Mouse (Mus musculus): ENCODE measurements at regions not wholly inside any gene's neighbourhood (a gene's known extent, or its start where the extent isn't known, plus 50 kb on each side); places are given as distances from the start of the nearest gene placed in this dataset.

DNA sequence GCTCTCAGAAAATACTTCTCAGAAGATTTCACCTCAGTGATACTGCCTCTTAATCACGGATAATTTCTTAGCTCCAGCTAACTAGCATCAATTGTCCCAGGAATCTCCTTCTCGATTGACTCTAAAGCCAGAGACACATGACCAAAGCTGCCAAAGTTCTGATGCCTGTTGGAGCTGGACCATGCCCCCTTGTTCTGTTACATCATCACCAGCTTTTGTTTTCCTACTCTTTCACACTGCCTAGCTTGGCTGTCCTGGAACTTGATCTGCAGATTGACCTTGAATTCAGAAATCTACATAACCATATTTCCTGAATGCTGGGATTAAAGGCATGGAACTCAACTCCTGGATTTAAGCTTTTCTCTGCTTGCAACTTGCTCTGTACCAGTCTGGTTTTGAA lies 268.3 kb upstream of the Gcfc2 start:
- no peak overlapping the region for H3K4me3 ChIP-seq (ENCODE audit: low read depth, low read length)
- no peak overlapping the region for H3K9ac ChIP-seq (ENCODE audit: low read depth, poor library complexity, severe bottlenecking)
- TF ChIP-seq EP300 (IDR thresholded peaks at IDR 0.05; ENCODE audit: insufficient read depth, low read depth, low read length) (no peak), CTCF (IDR thresholded peaks at IDR 0.05; ENCODE audit: low read depth, low read length) (no peak), POLR2A (IDR thresholded peaks at IDR 0.05; ENCODE audit: insufficient read depth, low read length) (no peak)
- H3K27ac ChIP-seq (ENCODE audit: insufficient read depth, low read length), result no peak overlapping the region
- H3K9me3 ChIP-seq (replicated peaks; ENCODE audit: control insufficient read depth, insufficient read depth, low read length, poor library complexity, severe bottlenecking), result no peaks in the 10 kb centered on the region
- no peaks in the 10 kb centered on the region for H3K27me3 ChIP-seq (ENCODE audit: control insufficient read depth, insufficient read depth, low read length, poor library complexity, severe bottlenecking)
- no peaks in the 10 kb centered on the region for H3K36me3 ChIP-seq (ENCODE audit: control insufficient read depth, insufficient read depth, low read length, poor library complexity, severe bottlenecking)
- no peaks in the 10 kb centered on the region for H3K4me1 ChIP-seq (ENCODE audit: control insufficient read depth, insufficient read depth, low read length)

DNA sequence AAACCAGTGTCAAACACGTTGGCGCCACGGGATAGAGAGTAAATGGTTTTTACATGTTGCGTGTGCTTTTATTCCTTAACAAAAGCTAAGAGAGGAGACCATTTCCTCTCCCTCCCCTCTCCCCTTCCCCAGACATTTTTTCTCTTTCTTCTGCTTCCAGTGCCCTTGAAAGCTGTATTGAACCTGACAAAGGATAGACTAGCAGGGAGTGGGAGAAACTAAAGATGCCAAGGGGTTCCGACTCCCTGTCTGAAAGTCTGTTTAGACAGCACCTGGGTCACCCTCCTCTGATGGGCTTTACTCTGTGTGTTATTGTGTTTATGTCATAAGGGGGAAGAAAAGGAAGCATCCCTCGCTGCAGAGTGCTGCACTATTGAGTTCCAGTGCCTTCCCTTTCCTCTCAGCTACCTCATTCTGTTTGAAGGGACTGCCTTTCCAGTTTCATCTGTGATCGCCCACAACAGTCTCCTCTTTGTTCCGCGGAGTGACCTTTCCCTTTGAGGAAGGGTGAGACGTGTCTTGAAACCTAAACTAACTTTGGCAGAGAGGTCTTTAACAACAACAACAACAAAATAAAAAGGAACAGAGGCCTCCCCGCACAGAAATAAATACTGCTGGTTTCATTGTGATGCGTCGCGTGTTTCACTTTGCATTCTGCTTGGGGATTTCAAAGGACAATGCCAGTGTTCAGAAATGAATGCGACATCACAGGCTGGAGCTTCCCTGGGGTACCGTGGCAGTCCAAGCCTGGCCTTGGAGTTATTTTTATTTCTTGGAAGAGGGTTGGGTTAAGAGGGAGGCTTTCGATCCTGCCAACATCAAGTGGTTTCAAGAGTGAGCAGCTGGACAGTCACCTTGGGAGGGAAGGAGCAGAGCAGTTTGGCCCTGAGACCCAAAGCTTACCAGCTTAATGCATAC lies 262.7 kb upstream of the Gcfc2 start:
- Histone ChIP-seq H3K27ac (ENCODE audit: insufficient read depth, low read length) (no peak overlapping the region), H3K9me3 (replicated peaks; ENCODE audit: control insufficient read depth, insufficient read depth, low read length, poor library complexity, severe bottlenecking) (no peaks in the 10 kb centered on the region), H3K36me3 (ENCODE audit: control insufficient read depth, insufficient read depth, low read length, poor library complexity, severe bottlenecking) (no peaks in the 10 kb centered on the region), H3K27me3 (ENCODE audit: control insufficient read depth, insufficient read depth, low read length, poor library complexity, severe bottlenecking) (no peaks in the 10 kb centered on the region), H3K4me3 (ENCODE audit: low read depth, low read length) (no peak overlapping the region), H3K9ac (ENCODE audit: low read depth, poor library complexity, severe bottlenecking) (no peak overlapping the region), H3K4me1 (ENCODE audit: control insufficient read depth, insufficient read depth, low read length) (no peaks in the 10 kb centered on the region)
- TF ChIP-seq POLR2A (IDR thresholded peaks at IDR 0.05; ENCODE audit: insufficient read depth, low read length), result no peak
- no peak for TF ChIP-seq EP300 (IDR thresholded peaks at IDR 0.05; ENCODE audit: insufficient read depth, low read depth, low read length)
- no peak for TF ChIP-seq CTCF (IDR thresholded peaks at IDR 0.05; ENCODE audit: low read depth, low read length)

DNA sequence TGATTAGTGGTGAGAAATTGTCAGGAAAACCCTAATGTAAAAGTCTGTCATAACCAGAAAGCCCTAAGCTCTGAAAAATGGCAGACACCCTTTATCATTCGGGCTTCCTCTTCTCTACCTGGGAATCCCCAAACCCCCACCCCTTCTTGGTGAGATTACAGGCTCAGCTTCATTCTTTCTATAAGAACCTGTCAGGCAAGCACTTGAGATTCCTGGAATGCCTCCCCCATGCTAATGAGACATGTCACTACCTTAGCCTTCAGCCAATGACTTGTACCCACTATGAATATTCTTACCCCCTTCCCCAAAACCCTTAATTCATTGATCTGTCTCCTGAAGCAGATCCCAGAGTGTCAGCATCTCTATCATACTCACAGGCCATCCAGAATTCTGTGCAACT lies 254.5 kb upstream of the Gcfc2 start:
- no peaks in the 10 kb centered on the region for H3K9me3 ChIP-seq (replicated peaks; ENCODE audit: control insufficient read depth, insufficient read depth, low read length, poor library complexity, severe bottlenecking)
- no peaks in the 10 kb centered on the region for H3K36me3 ChIP-seq (ENCODE audit: control insufficient read depth, insufficient read depth, low read length, poor library complexity, severe bottlenecking)
- H3K4me1 ChIP-seq (ENCODE audit: control insufficient read depth, insufficient read depth, low read length), result no peaks in the 10 kb centered on the region
- no peak overlapping the region for H3K27ac ChIP-seq (ENCODE audit: insufficient read depth, low read length)
- H3K4me3 ChIP-seq (ENCODE audit: low read depth, low read length), result no peak overlapping the region
- no peak for TF ChIP-seq POLR2A (IDR thresholded peaks at IDR 0.05; ENCODE audit: insufficient read depth, low read length)
- TF ChIP-seq EP300 (IDR thresholded peaks at IDR 0.05; ENCODE audit: insufficient read depth, low read depth, low read length), result no peak
- no peak for TF ChIP-seq CTCF (IDR thresholded peaks at IDR 0.05; ENCODE audit: low read depth, low read length)
- H3K9ac ChIP-seq (ENCODE audit: low read depth, poor library complexity, severe bottlenecking), result no peak overlapping the region
- H3K27me3 ChIP-seq (ENCODE audit: control insufficient read depth, insufficient read depth, low read length, poor library complexity, severe bottlenecking), result no peaks in the 10 kb centered on the region; the same call in 1 of the 2 replicates

DNA sequence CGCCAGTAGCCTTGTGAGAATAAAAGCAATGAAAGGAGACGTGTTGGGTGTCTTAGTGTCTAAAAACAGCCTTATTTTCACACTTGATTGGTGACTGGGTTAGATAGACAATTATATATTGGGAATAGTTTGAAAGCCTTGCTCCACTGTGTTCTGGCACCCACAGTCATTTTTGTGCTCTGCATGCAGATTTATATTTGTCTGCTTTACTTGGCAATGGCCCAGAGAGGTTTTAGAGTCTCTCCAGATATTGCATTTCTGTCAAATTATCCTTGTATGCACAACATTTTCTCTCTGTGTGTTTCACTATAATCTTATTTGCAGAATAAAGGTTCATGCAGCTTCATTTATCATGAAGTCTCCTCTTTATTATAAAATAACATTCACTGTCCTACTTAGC lies 250.2 kb upstream of the Gcfc2 start:
- H3K27me3 ChIP-seq (ENCODE audit: control insufficient read depth, insufficient read depth, low read length, poor library complexity, severe bottlenecking), result no peaks in the 10 kb centered on the region; the same call in 1 of the 2 replicates
- H3K9me3 ChIP-seq (replicated peaks; ENCODE audit: control insufficient read depth, insufficient read depth, low read length, poor library complexity, severe bottlenecking), result no peaks in the 10 kb centered on the region
- no peak overlapping the region for H3K27ac ChIP-seq (ENCODE audit: insufficient read depth, low read length)
- TF ChIP-seq EP300 (IDR thresholded peaks at IDR 0.05; ENCODE audit: insufficient read depth, low read depth, low read length) (no peak), CTCF (IDR thresholded peaks at IDR 0.05; ENCODE audit: low read depth, low read length) (no peak), POLR2A (IDR thresholded peaks at IDR 0.05; ENCODE audit: insufficient read depth, low read length) (no peak)
- no peak overlapping the region for H3K4me3 ChIP-seq (ENCODE audit: low read depth, low read length)
- no peaks in the 10 kb centered on the region for H3K4me1 ChIP-seq (ENCODE audit: control insufficient read depth, insufficient read depth, low read length)
- H3K9ac ChIP-seq (ENCODE audit: low read depth, poor library complexity, severe bottlenecking), result no peak overlapping the region
- H3K36me3 ChIP-seq (ENCODE audit: control insufficient read depth, insufficient read depth, low read length, poor library complexity, severe bottlenecking), result no peaks in the 10 kb centered on the region

DNA sequence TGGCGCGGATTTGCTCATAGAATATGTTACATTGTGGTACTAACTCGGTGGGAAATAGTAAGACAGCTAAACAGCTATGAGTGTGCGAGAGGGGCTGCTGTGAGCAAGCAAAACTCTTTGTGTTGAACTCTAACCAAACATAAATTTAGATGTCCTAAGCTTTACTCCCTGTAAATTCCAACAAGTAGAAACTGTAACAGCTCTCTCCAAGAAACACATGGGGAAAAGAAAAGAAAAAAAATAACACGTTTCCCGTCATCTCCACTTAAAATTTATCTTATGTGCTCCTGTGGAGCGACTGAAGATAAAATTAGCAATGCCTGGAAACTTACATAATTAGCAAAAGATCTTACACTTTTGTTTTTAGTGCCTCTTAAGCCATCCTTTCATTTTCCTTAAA lies 226.2 kb upstream of the Gcfc2 start:
- Histone ChIP-seq H3K9ac (ENCODE audit: low read depth, poor library complexity, severe bottlenecking) (no peak overlapping the region), H3K27me3 (ENCODE audit: control insufficient read depth, insufficient read depth, low read length, poor library complexity, severe bottlenecking) (no peaks in the 10 kb centered on the region), H3K4me3 (ENCODE audit: low read depth, low read length) (no peak overlapping the region), H3K4me1 (ENCODE audit: control insufficient read depth, insufficient read depth, low read length) (no peaks in the 10 kb centered on the region), H3K27ac (ENCODE audit: insufficient read depth, low read length) (no peak overlapping the region), H3K9me3 (replicated peaks; ENCODE audit: control insufficient read depth, insufficient read depth, low read length, poor library complexity, severe bottlenecking) (no peaks in the 10 kb centered on the region), H3K36me3 (ENCODE audit: control insufficient read depth, insufficient read depth, low read length, poor library complexity, severe bottlenecking) (no peaks in the 10 kb centered on the region)
- TF ChIP-seq EP300 (IDR thresholded peaks at IDR 0.05; ENCODE audit: insufficient read depth, low read depth, low read length), result no peak
- TF ChIP-seq POLR2A (IDR thresholded peaks at IDR 0.05; ENCODE audit: insufficient read depth, low read length), result no peak
- TF ChIP-seq CTCF (IDR thresholded peaks at IDR 0.05; ENCODE audit: low read depth, low read length), result no peak

DNA sequence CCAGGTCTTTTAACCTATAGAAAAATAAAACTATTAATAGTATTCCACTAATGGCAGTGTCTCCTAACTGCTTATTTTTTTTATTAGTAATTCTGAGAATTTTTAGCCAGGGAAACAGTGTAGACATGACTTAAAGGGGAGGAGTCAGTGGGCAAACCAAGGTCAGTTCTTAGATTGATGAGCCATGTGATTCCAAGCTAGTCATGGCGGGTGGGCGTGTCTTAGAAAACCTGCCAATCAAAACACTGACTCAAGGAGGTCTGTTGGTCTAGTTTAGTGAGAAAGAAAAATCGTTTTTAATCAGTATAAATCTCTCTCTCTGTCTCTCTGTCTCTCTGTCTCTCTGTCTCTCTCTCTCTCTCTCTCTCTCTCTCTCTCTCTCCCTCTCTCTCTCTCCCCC lies 225.3 kb upstream of the Gcfc2 start:
- H3K27ac ChIP-seq (ENCODE audit: insufficient read depth, low read length), result no peak overlapping the region
- TF ChIP-seq EP300 (IDR thresholded peaks at IDR 0.05; ENCODE audit: insufficient read depth, low read depth, low read length) (no peak), CTCF (IDR thresholded peaks at IDR 0.05; ENCODE audit: low read depth, low read length) (no peak), POLR2A (IDR thresholded peaks at IDR 0.05; ENCODE audit: insufficient read depth, low read length) (no peak)
- no peak overlapping the region for H3K9ac ChIP-seq (ENCODE audit: low read depth, poor library complexity, severe bottlenecking)
- no peaks in the 10 kb centered on the region for H3K27me3 ChIP-seq (ENCODE audit: control insufficient read depth, insufficient read depth, low read length, poor library complexity, severe bottlenecking)
- H3K36me3 ChIP-seq (ENCODE audit: control insufficient read depth, insufficient read depth, low read length, poor library complexity, severe bottlenecking), result no peaks in the 10 kb centered on the region
- H3K9me3 ChIP-seq (replicated peaks; ENCODE audit: control insufficient read depth, insufficient read depth, low read length, poor library complexity, severe bottlenecking), result no peaks in the 10 kb centered on the region
- H3K4me1 ChIP-seq (ENCODE audit: control insufficient read depth, insufficient read depth, low read length), result no peaks in the 10 kb centered on the region
- H3K4me3 ChIP-seq (ENCODE audit: low read depth, low read length), result no peak overlapping the region

Data from ES-Bruce4 (cell line).